Mouse (Mus musculus) mouse trophoblast stem cell (cell line): ENCODE measurements around the gene Wrap53.
"Not testable (repeated sequence)": the region's sequence is repeated elsewhere in the genome, so short reads cannot be mapped to it uniquely, and the experiment has no call there.

ENCODE experiments used
- in situ Hi-C, 2 experiments: fragments of 300-500 bp; cut with MseI, MboI; formaldehyde crosslinking; loops; 2 replicates in 1 of 2; 3 replicates in 1 of 2; pipeline ENCODE4 v1.15.1; 2025

The Wrap53 gene

DNA sequence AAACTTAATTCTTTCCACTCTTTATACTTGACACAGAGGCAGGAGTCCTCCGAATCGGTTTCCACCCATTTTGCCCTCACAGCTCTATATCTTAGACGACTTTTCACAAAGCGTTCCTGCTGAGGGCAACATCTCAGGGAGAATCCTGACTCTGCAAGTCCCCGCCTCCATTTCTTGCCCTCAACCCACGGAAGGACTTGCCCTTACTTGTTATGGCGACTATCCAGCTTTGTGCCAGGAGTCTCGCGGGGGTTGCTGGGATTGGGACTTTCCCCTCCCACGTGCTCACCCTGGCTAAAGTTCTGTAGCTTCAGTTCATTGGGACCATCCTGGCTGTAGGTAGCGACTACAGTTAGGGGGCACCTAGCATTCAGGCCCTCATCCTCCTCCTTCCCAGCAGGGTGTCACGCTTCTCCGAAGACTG lies at the start of gene Wrap53, which contains the start of gene Trp53:
Gene Wrap53, minus strand, starts transcription at position 165 of the 424 bp plus-strand sequence.
Gene Trp53, plus strand, starts transcription at position 269 of the 424 bp plus-strand sequence.
- in situ Hi-C loops: no loop called here

GRCm38 (mm10) chr11:69629802-69630201 lies 49.7 kb upstream of the Wrap53 start:
- in situ Hi-C loops: no loop called here

DNA sequence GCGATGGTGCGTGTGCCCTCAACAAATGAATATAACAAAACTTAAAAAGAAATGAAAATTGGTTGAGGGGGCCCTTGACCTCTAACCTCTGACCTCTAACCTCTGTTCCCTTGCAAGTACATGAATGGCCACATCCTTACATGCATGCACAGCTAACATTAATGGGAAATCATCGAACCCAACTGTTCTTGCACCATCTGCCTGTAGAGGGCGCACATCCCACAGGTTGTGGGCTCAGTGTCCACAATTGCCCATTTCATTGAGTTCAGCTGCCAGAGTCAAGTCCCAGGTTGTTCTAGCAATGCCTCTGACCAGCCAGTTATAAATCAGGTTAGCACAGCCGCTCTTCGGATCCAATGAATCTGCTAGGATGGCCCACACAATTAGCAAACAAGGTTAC lies 48.2 kb upstream of the Wrap53 start:
- in situ Hi-C loops: no loop called here

- in situ Hi-C loops: not testable (repeated sequence)
These were observed 44.3 kb upstream of the Wrap53 start for GRCm38 (mm10) chr11:69624339-69624738.

GRCm38 (mm10) chr11:69623006-69623405 lies 43.0 kb upstream of the Wrap53 start:
- in situ Hi-C loops: no loop called here

DNA sequence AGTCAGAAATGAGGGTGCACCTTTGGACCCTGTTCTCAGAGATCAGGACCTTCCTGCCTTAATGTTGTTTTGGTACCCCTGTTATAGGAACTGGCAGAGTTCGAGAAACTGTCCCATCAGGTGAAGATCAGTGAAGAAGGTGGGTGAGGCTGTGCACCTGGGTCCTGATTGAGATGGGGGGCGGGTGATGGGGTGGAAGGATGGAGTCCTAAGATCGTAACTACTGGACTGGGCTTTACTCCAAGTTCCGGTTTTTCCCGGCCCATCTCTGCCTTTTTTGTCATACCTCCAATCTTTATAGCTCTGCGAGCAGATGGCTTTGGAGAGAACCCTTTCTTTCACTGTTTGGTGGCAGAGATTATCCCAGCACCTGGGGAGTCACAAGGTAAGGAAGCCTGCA lies 42.4 kb upstream of the Wrap53 start:
- in situ Hi-C loops: no loop called here

DNA sequence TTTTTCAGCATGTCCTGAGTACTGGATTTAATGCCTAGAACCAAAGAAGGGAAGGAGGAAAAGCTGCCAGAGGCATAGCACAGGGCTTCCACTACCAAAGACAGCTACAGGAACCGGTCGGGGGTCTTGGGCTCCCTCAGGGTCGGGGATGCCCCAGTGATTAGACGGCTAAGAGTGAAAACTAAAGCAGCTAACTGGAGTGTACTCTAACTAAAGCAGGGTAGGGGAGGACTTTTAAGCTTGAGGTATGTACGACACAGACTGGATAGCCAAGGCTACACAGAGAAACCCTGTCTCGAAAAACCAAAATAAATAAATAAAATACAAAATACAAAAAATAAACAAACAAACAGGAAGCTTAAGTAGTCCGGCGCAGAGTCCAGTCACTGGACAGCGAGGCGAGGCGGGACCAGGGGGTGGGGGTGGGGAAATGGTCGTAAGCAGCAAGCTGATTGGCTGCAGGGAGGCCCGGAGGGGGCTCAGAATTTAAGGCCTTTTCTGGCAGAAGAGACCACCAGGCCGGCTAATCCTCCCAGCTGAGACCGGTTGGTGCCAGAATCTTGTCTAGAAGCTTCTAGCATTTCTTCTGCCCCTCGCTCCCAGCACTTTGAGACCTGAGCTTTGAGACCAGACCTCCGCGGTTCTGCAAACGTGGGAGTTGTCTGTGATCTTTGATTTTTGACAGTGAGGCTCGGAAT lies 41.7 kb upstream of the Wrap53 start, which contains the start of gene Sat2:
Gene Sat2, plus strand, starts transcription at position 454 of the 698 bp plus-strand sequence.
- in situ Hi-C loops: no loop called here

- in situ Hi-C loops: no loop called here
These were observed 40.5 kb upstream of the Wrap53 start for GRCm38 (mm10) chr11:69620394-69621081.

- in situ Hi-C loops: loop anchor here in 1 of 2 experiments (10.0 kb wide), 1 partner anchor 83 kb away; no protein-coding TSS in a partner anchor
These were observed 37.8 kb upstream of the Wrap53 start, which contains the start of gene Shbg for GRCm38 (mm10) chr11:69617805-69618204. Shbg (minus strand) TSS chr11:69617905.

- in situ Hi-C loops: loop anchor here in 1 of 2 experiments (10.0 kb wide), 1 partner anchor 82 kb away; no protein-coding TSS in a partner anchor
These were observed 36.7 kb upstream of the Wrap53 start for GRCm38 (mm10) chr11:69616781-69617180.

DNA sequence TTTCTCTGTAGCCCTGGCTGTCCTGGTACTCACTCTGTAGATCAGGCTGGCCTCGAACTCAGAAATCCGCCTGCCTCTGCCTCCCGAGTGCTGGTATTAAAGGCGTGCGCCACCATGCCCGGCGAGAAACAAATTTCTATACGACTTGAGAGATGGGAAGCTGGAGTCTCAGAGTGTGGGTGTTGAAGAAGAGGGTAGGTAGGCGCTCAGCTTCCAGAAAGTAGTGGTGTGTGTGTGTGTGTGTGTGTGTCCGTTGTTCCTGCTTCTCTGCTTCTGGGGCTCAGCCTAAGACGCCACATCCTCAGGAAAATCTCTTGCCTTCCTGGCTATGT lies 34.2 kb upstream of the Wrap53 start:
- in situ Hi-C loops: loop anchor here in 1 of 2 experiments (10.0 kb wide), 1 partner anchor 79 kb away; no protein-coding TSS in a partner anchor

DNA sequence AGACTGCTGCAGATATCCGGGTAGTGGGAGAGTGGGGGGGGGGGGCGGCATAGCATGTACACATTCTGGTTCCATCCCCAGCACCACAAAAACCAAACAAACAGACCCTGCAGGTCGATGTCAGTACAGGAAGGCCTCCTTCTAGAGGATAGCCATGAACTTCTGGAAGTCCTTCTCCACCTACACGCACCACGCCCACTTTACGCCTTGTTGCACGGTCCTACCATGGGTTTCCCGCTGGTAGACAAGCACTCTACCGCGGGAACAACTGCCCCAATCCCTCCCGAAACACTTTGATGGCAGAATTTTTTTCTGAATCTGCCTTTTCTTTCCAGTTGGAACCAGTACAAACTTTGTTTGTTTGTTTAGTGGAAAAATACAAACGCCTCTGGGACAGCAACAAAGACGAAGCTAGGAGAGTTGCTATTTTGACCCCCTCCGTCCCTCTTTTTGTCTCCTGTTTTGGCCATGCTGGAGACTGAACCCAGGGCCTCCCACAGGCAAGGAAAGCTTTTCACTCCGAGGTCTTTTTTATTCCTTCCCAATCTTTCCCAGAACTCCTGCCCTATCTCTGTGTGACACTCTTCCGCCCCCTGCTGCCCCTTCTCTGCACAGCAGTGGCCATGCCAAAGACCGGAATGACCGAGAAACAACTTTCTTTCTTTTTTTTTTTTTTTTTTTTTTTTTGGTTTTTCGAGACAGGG lies 33.6 kb upstream of the Wrap53 start:
- in situ Hi-C loops: loop anchor here in 1 of 2 experiments (10.0 kb wide), 1 partner anchor 79 kb away; no protein-coding TSS in a partner anchor

- in situ Hi-C loops: loop anchor here in 1 of 2 experiments (10.0 kb wide), 1 partner anchor 76 kb away; no protein-coding TSS in a partner anchor
These were observed 30.8 kb upstream of the Wrap53 start for GRCm38 (mm10) chr11:69610899-69611298.

DNA sequence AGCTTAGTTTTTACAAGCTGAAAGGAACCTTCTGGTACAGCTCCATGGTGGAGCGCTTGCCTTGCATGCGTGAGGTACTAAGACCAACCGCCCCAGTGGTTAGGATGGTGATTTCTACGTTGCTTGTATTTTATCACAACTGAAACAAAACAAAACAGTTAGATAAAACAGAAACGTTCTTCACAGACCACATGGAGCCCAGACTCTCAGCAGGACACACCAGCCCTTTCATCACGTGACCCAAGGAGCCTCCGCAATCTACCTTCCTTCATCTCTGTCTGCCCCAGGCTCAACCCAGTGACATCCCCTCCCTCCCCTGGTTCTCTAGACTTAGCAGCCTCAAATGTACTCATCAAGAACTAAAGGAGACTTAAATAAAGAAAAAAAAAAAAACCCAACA lies 29.4 kb upstream of the Wrap53 start:
- in situ Hi-C loops: loop anchor here in 1 of 2 experiments (5.0 kb wide), 1 partner anchor 72 kb away; no protein-coding TSS in a partner anchor

GRCm38 (mm10) chr11:69608525-69608924 lies 28.5 kb upstream of the Wrap53 start:
- in situ Hi-C loops: loop anchor here in 1 of 2 experiments (5.0 kb wide), 1 partner anchor 71 kb away; no protein-coding TSS in a partner anchor

- in situ Hi-C loops: loop anchor here in 1 of 2 experiments (5.0 kb wide), 1 partner anchor 70 kb away; no protein-coding TSS in a partner anchor
These were observed 26.8 kb upstream of the Wrap53 start for GRCm38 (mm10) chr11:69606832-69607231.

GRCm38 (mm10) chr11:69606491-69606795 lies 26.4 kb upstream of the Wrap53 start:
- in situ Hi-C loops: loop anchor here in 1 of 2 experiments (5.0 kb wide), 1 partner anchor 69 kb away; no protein-coding TSS in a partner anchor

DNA sequence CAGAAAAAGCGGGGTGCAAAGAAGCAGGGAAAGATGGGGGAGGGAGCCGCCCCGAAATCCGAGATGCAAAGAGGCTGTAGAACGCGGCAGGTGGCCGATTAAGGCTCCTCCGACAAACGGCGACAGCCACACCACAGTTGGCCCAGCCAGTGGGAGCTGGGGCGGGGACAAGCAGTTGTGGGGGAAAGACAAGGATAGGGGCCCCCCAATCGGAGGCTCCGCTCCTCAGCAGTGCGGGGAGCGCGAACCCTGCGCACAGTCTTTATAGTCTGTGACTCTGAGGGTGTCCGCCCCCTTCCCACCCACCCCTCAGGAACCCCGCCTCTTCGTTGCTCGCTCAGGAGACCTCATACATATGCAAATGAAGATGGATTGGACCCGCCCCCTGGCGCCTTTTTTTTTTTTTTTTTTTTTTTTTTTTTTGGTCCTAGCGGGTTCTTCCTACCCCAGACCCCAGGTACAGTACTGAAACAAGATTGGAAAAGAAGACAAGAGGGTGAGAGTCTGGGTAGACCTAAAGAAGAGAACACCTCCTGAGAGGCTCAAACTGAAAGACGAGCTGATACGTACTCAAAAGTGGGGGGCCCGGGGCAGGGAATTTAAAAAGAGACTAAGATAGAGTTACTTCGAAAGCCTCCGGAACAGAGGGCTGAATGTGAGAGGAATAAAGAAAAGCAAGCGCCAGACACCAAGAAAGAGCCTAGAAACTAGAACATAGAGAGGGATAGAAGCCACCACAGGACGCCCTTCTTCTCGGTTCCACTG lies 25.9 kb upstream of the Wrap53 start, which contains the start of gene Atp1b2:
Gene Atp1b2, minus strand, starts transcription at position 217 of the 765 bp plus-strand sequence.
- in situ Hi-C loops: loop anchor here in 1 of 2 experiments (5.0 kb wide), 1 partner anchor 69 kb away; no protein-coding TSS in a partner anchor

DNA sequence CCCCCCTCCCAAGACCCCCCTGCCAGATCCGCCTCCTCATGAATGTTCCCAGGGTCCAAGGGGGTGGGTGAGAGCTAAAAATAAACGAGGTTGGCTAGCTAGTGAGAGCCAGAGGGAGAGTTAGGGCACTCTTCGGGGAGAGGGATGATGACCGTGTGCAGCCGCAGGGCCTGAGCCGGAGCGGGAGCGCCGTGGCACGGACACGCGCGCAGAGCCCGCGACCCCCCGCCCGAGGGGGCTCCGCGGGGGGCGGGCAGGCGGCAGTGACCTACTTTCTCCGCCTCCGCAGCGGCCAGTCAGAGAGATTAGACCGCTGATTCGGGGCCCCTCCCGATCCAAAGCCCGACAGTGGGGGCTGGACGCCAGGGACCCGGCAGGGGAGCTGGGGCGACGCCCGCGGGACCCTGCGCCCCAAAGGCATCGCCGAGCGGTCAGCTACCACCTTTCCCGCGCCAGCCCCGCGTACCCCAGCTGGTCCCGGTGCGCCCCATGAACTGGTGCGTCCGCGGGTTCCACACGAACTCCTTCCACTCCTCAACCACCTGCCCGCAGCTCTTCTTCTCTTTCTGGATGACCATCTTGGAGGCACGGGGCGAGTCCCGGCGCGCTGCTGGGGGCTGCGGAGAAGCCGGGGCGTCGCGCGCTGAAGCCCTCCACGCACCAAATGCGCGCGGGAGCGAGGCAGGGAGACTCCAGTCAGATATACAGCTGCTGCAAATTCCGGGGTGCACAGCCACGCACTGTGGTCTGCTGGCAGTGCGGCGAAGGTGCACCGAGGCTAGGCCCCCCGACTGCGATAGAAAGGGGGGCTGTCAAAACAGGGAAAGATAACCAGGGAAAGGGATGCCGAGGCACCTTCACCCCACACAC lies 25.0 kb upstream of the Wrap53 start:
- in situ Hi-C loops: loop anchor here in 1 of 2 experiments (5.0 kb wide), 1 partner anchor 68 kb away; no protein-coding TSS in a partner anchor

GRCm38 (mm10) chr11:69604347-69604746 lies 24.3 kb upstream of the Wrap53 start:
- in situ Hi-C loops: no loop called here
